Mouse (Mus musculus): ENCODE results near the gene Prkrip1. TPM values are rescaled to one million over a fixed set of nuclear protein-coding genes. Genes with fewer than 3 reads are reported as not detected.

Gene Prkrip1
- total and polyA plus RNA-seq, 3 experiments, result 45.5 to 94.8 (median 47.7) TPM

DNA sequence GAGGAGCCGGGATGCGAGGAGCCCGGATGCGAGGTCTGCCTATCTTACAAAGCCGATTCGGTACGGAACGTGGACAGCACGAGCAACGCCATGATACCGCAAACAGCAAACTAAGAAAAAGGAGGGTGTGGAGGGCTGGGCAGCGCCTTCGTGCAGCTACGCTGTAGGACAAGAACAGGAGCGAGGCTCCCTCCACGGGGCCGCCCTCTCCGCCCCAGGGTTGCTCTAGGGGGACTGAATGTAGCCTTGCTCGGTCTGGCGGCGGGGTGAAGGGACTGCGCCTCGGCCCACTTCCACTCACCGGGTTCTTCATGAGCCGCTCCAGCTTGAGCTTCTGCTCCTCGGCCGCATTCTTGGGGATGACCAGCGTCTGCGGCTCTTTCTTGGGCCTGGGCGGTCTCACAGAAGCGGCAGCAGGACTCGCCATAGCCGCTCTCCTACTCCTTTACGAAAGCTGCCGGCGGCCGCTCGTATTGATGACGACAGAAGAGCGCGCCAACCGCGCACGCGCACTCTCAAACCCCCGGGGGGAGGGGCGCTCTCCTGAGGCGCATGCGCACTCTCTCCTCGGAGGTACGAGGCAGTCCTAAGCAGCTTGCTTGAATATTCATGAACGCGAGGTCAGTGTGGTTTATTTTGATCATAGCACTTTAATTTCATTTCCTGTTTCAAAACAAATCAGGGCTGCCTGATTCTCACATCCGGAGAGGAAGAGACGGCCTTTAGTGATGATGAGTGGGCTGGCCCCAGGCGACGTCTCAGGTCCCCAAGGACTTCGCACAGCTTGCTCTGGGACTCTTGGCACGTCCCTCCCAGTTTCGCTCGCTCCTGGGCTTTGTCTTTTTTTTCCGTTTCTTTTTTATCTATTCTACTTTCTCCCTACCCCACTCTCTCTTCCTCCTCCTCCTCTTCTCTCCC, at the start of gene Prkrip1 (continued):
- TF ChIP-seq SMC3 (IDR thresholded peaks at IDR 0.05; ENCODE audit: low read depth, low read length), result no peak

DNA sequence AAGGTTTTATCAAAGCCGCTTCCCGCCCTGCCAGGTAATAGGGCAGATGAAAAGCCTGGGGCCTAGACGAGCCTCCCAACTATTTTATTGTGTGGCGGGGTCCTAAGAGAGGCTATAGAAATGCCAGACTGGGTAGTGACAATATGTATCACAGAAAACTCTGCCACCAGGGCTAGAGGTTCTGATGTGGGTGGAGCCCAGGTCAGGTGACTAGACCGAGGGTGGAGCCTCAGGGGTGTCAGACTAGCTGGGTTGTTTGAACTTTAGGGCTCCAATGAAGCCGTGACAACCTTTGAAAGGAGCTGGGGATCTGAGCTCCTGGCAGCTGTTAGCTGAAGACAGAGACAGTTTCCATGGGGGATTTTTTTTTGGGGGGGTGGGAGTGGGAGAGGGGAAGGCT, 49.7 kb upstream of the Prkrip1 start:
- Histone ChIP-seq H3K4me3 (replicated peaks in 1 of 3; ENCODE audit: low read depth in 2 of 3, low read length in 2 of 3, poor library complexity in 1 of 3) (no peak overlapping the region), H3K9ac (ENCODE audit: insufficient read depth, low read depth) (no peak overlapping the region), H3K9me3 (replicated peaks; ENCODE audit: low read length) (no peaks in the 10 kb centered on the region), H3K36me3 (replicated peaks in 1 of 2; ENCODE audit: control insufficient read depth in 1 of 2, insufficient read depth in 1 of 2, low read length in 1 of 2) (peaks cover 0 to 7% of the 10 kb centered on the region in 2 experiments), H3K79me2 (replicated peaks; ENCODE audit: control insufficient read depth, extremely low read depth, insufficient read depth, poor library complexity, severe bottlenecking) (no peaks in the 10 kb centered on the region), H3K27ac (ENCODE audit: insufficient read depth, low read depth) (no peak overlapping the region), H3K27me3 (replicated peaks) (no peaks in the 10 kb centered on the region), H3K4me1 (ENCODE audit: control insufficient read depth in 1 of 2, insufficient read depth in 2 of 2) (peaks cover 28 to 60% of the 10 kb centered on the region in 2 experiments), H3K4me2 (ENCODE audit: insufficient read depth, low read depth, poor library complexity, severe bottlenecking) (no peak overlapping the region)
- TF ChIP-seq USF1 (IDR thresholded peaks at IDR 0.05; ENCODE audit: low read depth, low read length), result peak; percentile 35
- TF ChIP-seq ELF1 (IDR thresholded peaks at IDR 0.05; ENCODE audit: low read depth, low read length), result no peak
- dilution Hi-C loops (cut with MboI; ENCODE audit: extremely low pct_ligation_motif_present, extremely low pct_unique_long_range_greater_than_20kb, low sequenced_read_pairs) (no loop called here), in situ Hi-C loops (cut with MboI; ENCODE audit: low pct_ligation_motif_present, low pct_unique_long_range_greater_than_20kb, low sequenced_read_pairs) (loop anchor here (5.0 kb wide), 1 partner anchor 51 kb away; the partner anchor contains the start of gene Prkrip1)
- DNase-seq (ENCODE audit: extremely low read depth), result peak; percentile 60

DNA sequence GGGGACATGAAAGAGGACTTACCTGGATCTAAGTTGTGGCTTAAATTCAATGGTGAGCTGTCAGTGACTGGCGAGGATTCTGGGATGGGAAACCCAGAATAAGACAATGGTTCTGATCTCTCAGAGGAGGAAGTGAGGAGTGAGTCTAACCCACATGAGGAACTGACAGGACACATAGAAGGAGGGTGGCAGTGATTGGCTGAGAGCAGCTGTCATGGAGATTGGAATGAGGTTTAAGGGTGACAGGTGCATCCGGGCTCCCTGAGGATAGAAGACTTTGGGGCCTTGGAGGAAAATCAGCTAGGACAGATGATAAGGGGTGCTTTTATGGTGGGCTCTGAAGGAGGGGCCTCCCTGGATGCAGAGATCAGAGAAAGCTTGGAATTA, 47.7 kb upstream of the Prkrip1 start, which contains the start of gene Sh2b2:
Gene Sh2b2, minus strand, starts transcription at position 105 of the 387 bp plus-strand sequence.
- Histone ChIP-seq H3K4me3 (replicated peaks in 1 of 3; ENCODE audit: low read depth in 2 of 3, low read length in 2 of 3, poor library complexity in 1 of 3) (peak within 1 kb of the TSS; percentile 54 to 75 (median 68)), H3K27me3 (replicated peaks) (no peaks in the 10 kb centered on the region), H3K4me2 (ENCODE audit: insufficient read depth, low read depth, poor library complexity, severe bottlenecking) (peak within 1 kb of the TSS; percentile 76), H3K4me1 (ENCODE audit: control insufficient read depth in 1 of 2, insufficient read depth in 2 of 2) (peaks cover 30 to 76% of the 10 kb centered on the region in 2 experiments), H3K9me3 (replicated peaks; ENCODE audit: low read length) (no peaks in the 10 kb centered on the region), H3K9ac (ENCODE audit: insufficient read depth, low read depth) (no peak within 1 kb of the TSS; the same call in 1 of the 2 replicates), H3K27ac (ENCODE audit: insufficient read depth, low read depth) (peak within 1 kb of the TSS; percentile 3; the same call in 1 of the 2 replicates), H3K36me3 (replicated peaks in 1 of 2; ENCODE audit: control insufficient read depth in 1 of 2, insufficient read depth in 1 of 2, low read length in 1 of 2) (peaks cover 0 to 9% of the 10 kb centered on the region in 2 experiments), H3K79me2 (replicated peaks; ENCODE audit: control insufficient read depth, extremely low read depth, insufficient read depth, poor library complexity, severe bottlenecking) (no peaks in the 10 kb centered on the region)
- DNase-seq (ENCODE audit: extremely low read depth), result peak; percentile 73
- dilution Hi-C loops (cut with MboI; ENCODE audit: extremely low pct_ligation_motif_present, extremely low pct_unique_long_range_greater_than_20kb, low sequenced_read_pairs), result no loop called here
- TF ChIP-seq USF2 (conservative IDR thresholded peaks at IDR 0.05; ENCODE audit: low read depth, low read length) (no peak), ETS1 (conservative IDR thresholded peaks at IDR 0.05; ENCODE audit: low read depth, low read length) (0 out of 2 replicates have a peak, but pooled peaks have one; percentile 13), TCF12 (IDR thresholded peaks at IDR 0.05; ENCODE audit: low read depth, low read length) (no peak; the same call in 1 of the 2 replicates), ZKSCAN1 (IDR thresholded peaks at IDR 0.05; ENCODE audit: borderline replicate concordance, low read depth, low read length) (no peak), CHD1 (IDR thresholded peaks at IDR 0.05; ENCODE audit: low read depth, low read length) (no peak), POLR2A (IDR thresholded peaks at IDR 0.05; ENCODE audit: low read depth, low read length) (0 out of 2 replicates have a peak, but pooled peaks have one; percentile 35), JUN (IDR thresholded peaks at IDR 0.05; ENCODE audit: insufficient read depth, low read depth, low read length) (no peak), UBTF (IDR thresholded peaks at IDR 0.05; ENCODE audit: low read depth, low read length) (no peak), MAFK (IDR thresholded peaks at IDR 0.05; ENCODE audit: insufficient replicate concordance, low read length) (no peak), MXI1 (IDR thresholded peaks at IDR 0.05; ENCODE audit: low read depth, low read length) (peak; percentile 62; the same call in 1 of the 2 replicates), SIN3A (IDR thresholded peaks at IDR 0.05; ENCODE audit: low read length) (0 out of 2 replicates have a peak, but pooled peaks have one; percentile 51), IRF4 (IDR thresholded peaks at IDR 0.05; ENCODE audit: low read depth, low read length) (0 out of 2 replicates have a peak, but pooled peaks have one; percentile 30), NELFE (IDR thresholded peaks at IDR 0.05; ENCODE audit: low read depth, low read length) (0 out of 2 replicates have a peak, but pooled peaks have one; percentile 42), RAD21 (IDR thresholded peaks at IDR 0.05; ENCODE audit: low read depth, low read length) (no peak), RCOR1 (conservative IDR thresholded peaks at IDR 0.05; ENCODE audit: low read depth, low read length) (peak; percentile 45; the same call in 1 of the 2 replicates)
- in situ Hi-C loops (cut with MboI; ENCODE audit: low pct_ligation_motif_present, low pct_unique_long_range_greater_than_20kb, low sequenced_read_pairs), result loop anchor here (5.0 kb wide), 1 partner anchor 49 kb away; the partner anchor contains the start of gene Prkrip1

Measured in CH12.LX (cell line).